Mouse (Mus musculus) lung, adult 2 months (tissue): ENCODE results near the gene Nrap.

ENCODE experiments used
- CTCF ChIP-seq: fragments of 200-500 bp; IDR thresholded peaks from 2 replicates; pipeline ENCODE4 v1.5.1; 2011; ENCODE audit warnings: mild to moderate bottlenecking, low read length, control low read depth; ENCODE audit not compliant: insufficient read depth
- POLR2A ChIP-seq: fragments of 200-500 bp; IDR thresholded peaks from 2 replicates; pipeline ENCODE4 v1.6.1; 2011; ENCODE audit warnings: low read depth, mild to moderate bottlenecking, control low read depth, low read length, borderline replicate concordance; ENCODE audit errors: extremely low read depth

DNA sequence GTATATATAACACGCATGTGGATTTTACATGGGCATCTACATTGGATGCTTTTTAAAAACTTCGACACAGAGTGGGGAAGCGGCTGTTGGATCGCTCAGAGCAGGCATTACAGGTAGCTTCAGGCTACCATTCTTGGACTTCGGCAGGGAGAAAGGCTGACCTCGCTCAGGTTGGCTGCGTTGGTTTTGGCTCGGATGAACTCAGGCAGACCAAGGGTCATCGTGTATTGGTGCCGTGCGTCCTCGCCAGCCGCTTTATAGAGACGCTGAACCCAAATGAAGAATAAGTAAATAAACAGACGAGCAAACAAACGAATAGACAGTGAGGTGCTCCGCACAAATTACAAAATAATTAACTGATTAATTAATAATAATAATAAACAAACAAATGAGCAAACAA is 53.5 kb downstream of the Nrap start:
- TF ChIP-seq CTCF (no peak), POLR2A (no peak)
